Mouse (Mus musculus) cerebellum, adult 9-11 months (tissue): ENCODE measurements around the gene Gm21488.
"Not testable (repeated sequence)": the region's sequence is repeated elsewhere in the genome, so short reads cannot be mapped to it uniquely, and the experiment has no call there.

Source experiments
- DNase-seq: peaks from one replicate; pipeline ENCODE4 v3.0.0; 2022

The Gm21488 gene

DNA sequence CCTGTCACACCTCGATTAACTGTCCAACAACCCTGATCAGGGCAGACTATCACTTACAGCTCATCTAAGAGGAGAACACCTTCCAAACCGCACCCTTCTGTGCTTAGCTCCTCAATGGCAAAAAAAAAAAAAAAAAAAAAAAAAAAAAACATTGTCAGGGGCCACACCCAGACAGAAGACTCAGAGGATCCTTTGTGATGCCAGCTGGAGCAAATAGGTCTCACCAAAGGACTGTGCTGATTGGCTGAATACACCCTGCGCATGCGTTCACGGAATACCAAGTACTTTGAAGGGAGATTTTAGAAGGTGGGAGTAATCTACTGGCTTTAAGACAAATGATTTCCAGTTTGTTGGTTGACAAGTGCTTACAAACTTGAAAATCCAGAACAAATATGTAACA, at the start of gene Gm21488:
Gene Gm21488, minus strand, starts transcription at position 101 of the 400 bp plus-strand sequence.
- DNase-seq, result not testable (repeated sequence)
